Mouse (Mus musculus) adrenal gland, postnatal 14 days (tissue): ENCODE measurements at regions not wholly inside any gene's neighbourhood (a gene's known extent, or its start where the extent isn't known, plus 50 kb on each side); places are given as distances from the start of the nearest gene placed in this dataset.
A peak's percentile ranks its signal among the peaks of the same experiment; 100 is the strongest.
"Not testable (repeated sequence)": the region's sequence is repeated elsewhere in the genome, so short reads cannot be mapped to it uniquely, and the experiment has no call there.

ENCODE experiments used
- DNase-seq: peaks from one replicate; pipeline ENCODE4 v3.0.0; 2021; ENCODE audit warnings: mixed read lengths

GRCm38 (mm10) chr13:13888847-13889246, 65.4 kb upstream of the B3galnt2 start:
- not testable (repeated sequence) for DNase-seq

- peak; percentile 95 for DNase-seq
These were observed 64.8 kb upstream of the B3galnt2 start for GRCm38 (mm10) chr13:13889297-13890120.

GRCm38 (mm10) chr13:13902186-13902585, 52.1 kb upstream of the B3galnt2 start:
- DNase-seq = not testable (repeated sequence)
